Mouse (Mus musculus) olfactory bulb, adult 2 months (tissue): ENCODE data around the gene Gmps.

Source experiments
- CTCF ChIP-seq: fragments of 200-500 bp; IDR thresholded peaks from 2 replicates; pipeline ENCODE4 v1.5.1; 2012; ENCODE audit warnings: low read depth, mild to moderate bottlenecking, low read length, moderate library complexity; ENCODE audit not compliant: insufficient read depth
- POLR2A ChIP-seq: fragments of 200-500 bp; IDR thresholded peaks from 2 replicates; pipeline ENCODE4 v1.6.1; 2012; ENCODE audit warnings: mild to moderate bottlenecking, low read depth, low read length, moderate library complexity; ENCODE audit not compliant: insufficient read depth

GRCm38 (mm10) chr3:63949837-63950236, 26.1 kb upstream of the Gmps start:
- TF ChIP-seq CTCF, result no peak
- TF ChIP-seq POLR2A, result no peak
